Mouse (Mus musculus): Measurements from ENCODE around the gene Gm43517. TPM values are rescaled to one million over a fixed set of nuclear protein-coding genes. Genes with fewer than 3 reads are reported as not detected.

The Gm43517 gene
- polyA plus RNA-seq, 1 experiment, result 0.13 TPM

DNA sequence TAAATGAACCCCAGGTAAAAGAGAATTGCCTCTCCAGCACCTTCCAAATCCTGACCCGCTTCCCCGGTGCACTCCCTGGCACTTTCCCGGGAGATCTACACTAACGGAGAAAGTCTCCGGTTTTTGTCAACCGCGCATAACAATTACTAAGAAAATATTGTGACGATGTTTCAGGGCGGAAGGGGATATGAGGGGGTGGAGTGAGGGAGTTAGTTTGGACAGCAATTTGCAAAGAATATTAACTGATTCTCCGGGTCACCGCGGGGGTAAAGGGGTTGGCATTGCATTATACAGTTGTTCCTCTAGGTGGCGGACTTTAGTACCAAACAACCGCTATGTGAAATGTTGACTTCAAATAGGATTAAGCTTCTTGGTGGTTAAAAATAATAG, 10.4 kb upstream of the Gm43517 start:
- DNase-seq, result no peak
- TF ChIP-seq CTCF (IDR thresholded peaks at IDR 0.05; ENCODE audit: borderline replicate concordance, control insufficient read depth, extremely low read depth, insufficient read depth, low read length, poor library complexity) (no peak), POLR2A (IDR thresholded peaks at IDR 0.05; ENCODE audit: control insufficient read depth, extremely low read depth, insufficient read depth, low read length, poor library complexity) (no peak)
- Histone ChIP-seq H3K4me3 (ENCODE audit: control insufficient read depth, insufficient read depth, low read length) (no peak overlapping the region), H3K27ac (ENCODE audit: control insufficient read depth, insufficient read depth, low read length) (no peak overlapping the region), H3K4me1 (replicated peaks; ENCODE audit: control insufficient read depth, insufficient read depth, low read length) (no peaks in the 10 kb centered on the region), H3K36me3 (ENCODE audit: control insufficient read depth, insufficient read depth, low read length) (no peaks in the 10 kb centered on the region), H3K27me3 (ENCODE audit: control insufficient read depth, insufficient read depth, low read length) (peaks cover 3% of the 10 kb centered on the region; the same call in 1 of the 2 replicates)
- 4% methylated on average over 14 of the region's 14 CpGs for WGBS

DNA sequence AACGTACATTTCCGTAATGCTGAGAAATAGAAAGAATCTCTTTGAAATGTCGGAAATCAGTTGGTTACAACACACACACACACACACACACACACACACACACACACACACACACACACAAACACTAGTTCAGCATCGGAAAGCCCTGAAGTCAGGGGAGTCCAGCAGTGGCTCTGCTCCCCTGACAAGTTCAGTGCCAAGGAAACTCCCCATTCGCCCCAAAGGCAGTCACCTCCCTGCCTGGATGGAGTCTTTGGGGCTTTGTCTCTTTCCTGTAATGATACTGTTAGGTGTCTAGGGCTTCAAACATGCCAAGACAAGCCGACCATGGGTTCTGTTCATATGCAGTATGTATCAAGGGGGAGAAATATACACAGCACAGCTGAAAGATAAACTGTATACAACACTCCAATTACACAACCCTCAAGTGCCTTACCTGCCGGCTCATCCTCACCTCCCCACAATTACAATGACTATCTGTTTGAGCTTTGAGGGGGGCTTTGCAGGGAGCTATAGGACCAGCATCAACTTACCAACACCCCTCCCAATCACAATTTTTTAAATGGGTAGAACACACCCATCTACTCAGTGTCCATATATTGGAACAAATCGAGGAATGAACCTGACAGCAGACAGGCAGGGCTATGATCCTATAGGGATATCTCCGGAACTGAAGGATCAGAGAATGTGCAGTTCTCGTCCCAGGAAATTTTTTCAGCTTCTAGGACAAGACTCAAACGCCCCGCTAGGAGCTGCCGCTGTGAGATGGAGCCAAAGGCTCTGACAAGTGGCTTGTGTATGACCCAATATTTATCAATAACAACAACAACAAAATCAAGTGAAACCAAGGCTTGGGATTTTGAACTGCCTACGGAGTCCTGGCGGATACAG, 9.3 kb upstream of the Gm43517 start:
- no peak for DNase-seq
- Histone ChIP-seq H3K27ac (ENCODE audit: control insufficient read depth, insufficient read depth, low read length) (no peak overlapping the region), H3K27me3 (ENCODE audit: control insufficient read depth, insufficient read depth, low read length) (peaks cover 5% of the 10 kb centered on the region; the same call in 1 of the 2 replicates), H3K4me1 (replicated peaks; ENCODE audit: control insufficient read depth, insufficient read depth, low read length) (no peaks in the 10 kb centered on the region), H3K36me3 (ENCODE audit: control insufficient read depth, insufficient read depth, low read length) (no peaks in the 10 kb centered on the region), H3K4me3 (ENCODE audit: control insufficient read depth, insufficient read depth, low read length) (no peak overlapping the region)
- no peak for TF ChIP-seq CTCF (IDR thresholded peaks at IDR 0.05; ENCODE audit: borderline replicate concordance, control insufficient read depth, extremely low read depth, insufficient read depth, low read length, poor library complexity)
- no peak for TF ChIP-seq POLR2A (IDR thresholded peaks at IDR 0.05; ENCODE audit: control insufficient read depth, extremely low read depth, insufficient read depth, low read length, poor library complexity)
- 15% methylated on average over 15 of the region's 15 CpGs for WGBS

DNA sequence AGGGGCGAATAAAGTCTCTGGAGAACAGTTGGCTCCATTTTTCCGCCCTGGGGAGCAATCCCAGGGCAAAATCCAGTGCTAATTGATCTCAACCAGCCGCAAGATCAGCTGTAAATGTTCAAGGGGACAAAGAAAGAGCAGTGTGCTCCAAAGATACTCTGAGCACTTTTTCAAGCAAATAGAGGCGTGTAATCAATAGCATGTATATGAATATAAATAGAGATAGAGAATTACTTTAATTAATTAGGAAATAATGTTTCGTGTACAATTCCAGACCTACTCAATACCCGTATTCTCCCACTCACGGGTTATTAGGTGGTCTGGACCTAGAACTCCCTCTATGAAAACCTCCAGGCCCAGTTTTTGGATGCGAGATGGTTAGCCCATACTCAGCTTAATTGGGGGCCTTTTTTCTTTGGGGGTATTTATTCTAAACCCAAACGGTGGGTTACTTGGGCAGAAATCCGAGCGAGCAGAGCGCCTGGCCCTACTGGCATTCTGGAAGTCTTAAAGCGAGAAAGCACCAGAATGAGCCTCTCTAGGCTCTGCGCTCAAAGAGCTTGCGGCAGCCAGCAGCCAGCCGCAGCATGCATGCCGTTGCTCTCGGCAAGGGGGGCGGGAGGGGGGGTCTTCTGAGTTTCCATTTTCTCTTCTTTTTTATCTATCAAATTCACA, 8.5 kb upstream of the Gm43517 start:
- H3K4me1 ChIP-seq (replicated peaks; ENCODE audit: control insufficient read depth, insufficient read depth, low read length), result no peaks in the 10 kb centered on the region

DNA sequence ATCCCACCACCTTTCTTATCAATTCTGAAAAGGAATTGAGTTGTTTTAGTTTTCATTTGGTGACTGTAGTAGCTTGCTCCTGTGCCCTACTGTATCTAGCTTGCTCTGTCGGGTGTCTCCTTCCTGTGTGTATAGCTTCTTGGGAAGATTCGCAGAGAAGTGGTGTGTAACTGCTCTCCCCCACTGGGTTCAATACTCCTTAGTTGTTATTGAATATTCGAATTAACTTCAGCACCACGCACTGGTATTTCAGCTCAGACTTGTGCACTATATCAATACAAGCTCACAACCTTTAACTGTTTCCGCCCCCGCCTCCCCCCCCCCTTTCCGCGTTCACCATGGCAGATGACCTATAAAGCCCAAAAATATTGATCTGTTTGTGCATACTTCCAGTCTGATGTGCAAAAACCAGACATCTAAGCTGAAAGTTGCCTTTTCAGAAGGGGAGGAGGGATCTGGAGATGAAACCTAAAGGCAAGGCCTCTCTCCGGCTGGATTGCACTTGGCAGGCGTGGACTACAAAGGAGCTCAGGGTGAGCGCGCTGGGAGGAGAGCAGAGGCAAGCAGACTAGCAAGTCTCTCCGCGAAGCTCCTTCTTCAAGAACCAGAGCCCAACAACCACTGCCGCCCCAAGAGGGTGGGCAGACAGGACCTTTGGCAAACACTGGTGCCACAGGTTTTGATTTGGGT, 7.5 kb upstream of the Gm43517 start:
- Histone ChIP-seq H3K27ac (ENCODE audit: control insufficient read depth, insufficient read depth, low read length) (no peak overlapping the region), H3K27me3 (ENCODE audit: control insufficient read depth, insufficient read depth, low read length) (peaks cover 5% of the 10 kb centered on the region; the same call in 1 of the 2 replicates), H3K4me3 (ENCODE audit: control insufficient read depth, insufficient read depth, low read length) (no peak overlapping the region), H3K4me1 (replicated peaks; ENCODE audit: control insufficient read depth, insufficient read depth, low read length) (no peaks in the 10 kb centered on the region), H3K36me3 (ENCODE audit: control insufficient read depth, insufficient read depth, low read length) (no peaks in the 10 kb centered on the region)
- WGBS, result 12% methylated on average over 15 of the region's 15 CpGs
- no peak for DNase-seq
- TF ChIP-seq POLR2A (IDR thresholded peaks at IDR 0.05; ENCODE audit: control insufficient read depth, extremely low read depth, insufficient read depth, low read length, poor library complexity) (no peak), CTCF (IDR thresholded peaks at IDR 0.05; ENCODE audit: borderline replicate concordance, control insufficient read depth, extremely low read depth, insufficient read depth, low read length, poor library complexity) (no peak)

More for the DNA sequence above, 8.5 kb upstream of the Gm43517 start:
- WGBS, result 13% methylated on average over 19 of the region's 19 CpGs
- Histone ChIP-seq H3K36me3 (ENCODE audit: control insufficient read depth, insufficient read depth, low read length) (no peaks in the 10 kb centered on the region), H3K27ac (ENCODE audit: control insufficient read depth, insufficient read depth, low read length) (no peak overlapping the region), H3K27me3 (ENCODE audit: control insufficient read depth, insufficient read depth, low read length) (peaks cover 5% of the 10 kb centered on the region; the same call in 1 of the 2 replicates), H3K4me3 (ENCODE audit: control insufficient read depth, insufficient read depth, low read length) (no peak overlapping the region)
- no peak for DNase-seq
- no peak for TF ChIP-seq CTCF (IDR thresholded peaks at IDR 0.05; ENCODE audit: borderline replicate concordance, control insufficient read depth, extremely low read depth, insufficient read depth, low read length, poor library complexity)
- TF ChIP-seq POLR2A (IDR thresholded peaks at IDR 0.05; ENCODE audit: control insufficient read depth, extremely low read depth, insufficient read depth, low read length, poor library complexity), result no peak

DNA sequence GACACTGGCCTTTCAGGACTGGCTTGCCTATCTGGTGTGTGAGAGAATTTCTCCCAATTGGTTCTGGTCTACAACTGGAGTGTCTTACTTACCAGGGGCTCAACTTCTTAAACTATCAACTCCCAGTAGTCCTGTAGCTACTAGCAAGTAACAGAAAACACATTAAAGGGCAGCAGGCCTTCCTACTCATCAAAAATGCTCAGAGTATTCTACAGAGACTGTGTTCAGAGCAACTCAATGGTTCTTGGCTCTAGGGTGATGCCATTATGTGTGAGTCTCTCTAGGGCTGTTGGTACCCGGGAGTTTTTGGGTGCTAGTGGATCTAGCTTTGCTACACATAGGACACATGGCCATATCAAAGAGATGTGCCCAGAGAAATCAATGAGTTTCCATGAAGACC, 6.1 kb upstream of the Gm43517 start:
- Histone ChIP-seq H3K36me3 (ENCODE audit: control insufficient read depth, insufficient read depth, low read length) (no peaks in the 10 kb centered on the region), H3K4me1 (replicated peaks; ENCODE audit: control insufficient read depth, insufficient read depth, low read length) (no peaks in the 10 kb centered on the region), H3K4me3 (ENCODE audit: control insufficient read depth, insufficient read depth, low read length) (no peak overlapping the region), H3K27me3 (ENCODE audit: control insufficient read depth, insufficient read depth, low read length) (peaks cover 11% of the 10 kb centered on the region; the same call in 1 of the 2 replicates), H3K27ac (ENCODE audit: control insufficient read depth, insufficient read depth, low read length) (no peak overlapping the region)
- TF ChIP-seq CTCF (IDR thresholded peaks at IDR 0.05; ENCODE audit: borderline replicate concordance, control insufficient read depth, extremely low read depth, insufficient read depth, low read length, poor library complexity) (no peak), POLR2A (IDR thresholded peaks at IDR 0.05; ENCODE audit: control insufficient read depth, extremely low read depth, insufficient read depth, low read length, poor library complexity) (no peak)
- no peak for DNase-seq
- WGBS, result 15% methylated on average over 1 of the region's 1 CpGs

DNA sequence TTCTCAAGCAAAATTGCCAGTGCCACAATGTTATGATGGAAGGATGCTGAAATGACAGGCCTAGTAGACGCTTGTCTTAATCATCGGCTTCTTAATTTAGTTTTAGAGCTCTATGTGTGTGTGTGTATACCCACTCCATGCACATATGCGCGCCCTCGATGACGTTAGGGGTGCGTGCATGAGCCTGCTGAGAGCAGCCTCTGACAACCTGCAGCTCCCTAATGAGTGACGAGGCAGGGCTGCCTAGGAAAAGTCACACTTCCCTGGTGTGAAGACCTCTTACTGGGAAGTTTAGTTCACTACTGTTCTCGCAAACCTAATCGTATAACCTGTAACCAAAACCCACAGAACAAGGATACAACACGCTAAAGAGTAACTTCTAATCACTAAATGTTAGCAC, 5.5 kb upstream of the Gm43517 start:
- no peak for TF ChIP-seq POLR2A (IDR thresholded peaks at IDR 0.05; ENCODE audit: control insufficient read depth, extremely low read depth, insufficient read depth, low read length, poor library complexity)
- no peak for TF ChIP-seq CTCF (IDR thresholded peaks at IDR 0.05; ENCODE audit: borderline replicate concordance, control insufficient read depth, extremely low read depth, insufficient read depth, low read length, poor library complexity)
- H3K4me3 ChIP-seq (ENCODE audit: control insufficient read depth, insufficient read depth, low read length), result no peak overlapping the region
- H3K27ac ChIP-seq (ENCODE audit: control insufficient read depth, insufficient read depth, low read length), result no peak overlapping the region
- no peaks in the 10 kb centered on the region for H3K4me1 ChIP-seq (replicated peaks; ENCODE audit: control insufficient read depth, insufficient read depth, low read length)
- H3K27me3 ChIP-seq (ENCODE audit: control insufficient read depth, insufficient read depth, low read length), result peaks cover 11% of the 10 kb centered on the region; the same call in 1 of the 2 replicates
- DNase-seq, result no peak
- WGBS, result 13% methylated on average over 11 of the region's 11 CpGs
- no peaks in the 10 kb centered on the region for H3K36me3 ChIP-seq (ENCODE audit: control insufficient read depth, insufficient read depth, low read length)
